ENCODE assay signal across 22 mouse cellular contexts in genomic region chr19:15910488-15910887, GRCm38 (mm10). TPM values are rescaled to one million over a fixed set of nuclear protein-coding genes. Genes with fewer than 3 reads are reported as not detected.
DNase-seq lines count a peak whose midpoint lies in the region; ATAC-seq and TF ChIP-seq lines count a peak whose summit lies in the region.
"Had no signal": no experiment of that assay in that cellular context is flagged by ENCODE, and none has a peak within 500 bp of the region (broad histone marks: within the 10 kb centered on the region; RNA-seq: fewer than 3 reads in every experiment).

No protein-coding gene starts in this region.

- H3K4me3 ChIP-seq in heart, embryonic 12.5 days: no peak overlapping the region
- H3K4me3 ChIP-seq in heart, embryonic 10.5 days: no peak overlapping the region
- no peak overlapping the region for H3K4me3 ChIP-seq in MEL (ENCODE audit: control insufficient read depth in 1 of 2, insufficient read depth in 1 of 2, low read depth in 2 of 2, low read length in 2 of 2)
- H3K4me3 ChIP-seq in intestine, postnatal 0 days (ENCODE audit: low read depth, low read length): no peak overlapping the region
- H3K4me3 ChIP-seq: embryonic facial prominence, embryonic 10.5 days; forebrain, embryonic 10.5 days; hindbrain, embryonic 15.5 days had no signal

- H3K79me2 ChIP-seq in MEL (ENCODE audit: control insufficient read depth, insufficient read depth, low read length, poor library complexity): no peaks in the 10 kb centered on the region

- no peaks in the 10 kb centered on the region for H3K4me1 ChIP-seq in heart, embryonic 12.5 days (replicated peaks)
- no peaks in the 10 kb centered on the region for H3K4me1 ChIP-seq in heart, embryonic 10.5 days
- H3K4me1 ChIP-seq in MEL (ENCODE audit: control insufficient read depth in 1 of 2, insufficient read depth in 2 of 2, low read length in 2 of 2): peaks cover 6 to 20% of the 10 kb centered on the region in 2 experiments
- H3K4me1 ChIP-seq in intestine, postnatal 0 days (replicated peaks; ENCODE audit: control insufficient read depth, insufficient read depth, low read length): no peaks in the 10 kb centered on the region; the same call in 1 of the 2 replicates
- H3K4me1 ChIP-seq: embryonic facial prominence, embryonic 10.5 days; forebrain, embryonic 10.5 days; hindbrain, embryonic 15.5 days had no signal

- intact Hi-C loops in heart, postnatal 10 days (cut with DNase I): no loop called here

- H3K9ac ChIP-seq in heart, embryonic 12.5 days: no peak overlapping the region
- no peak overlapping the region for H3K9ac ChIP-seq in MEL (ENCODE audit: control insufficient read depth, low read depth, low read length, poor library complexity, severe bottlenecking)
- no peak overlapping the region for H3K9ac ChIP-seq in intestine, postnatal 0 days (ENCODE audit: low read depth, low read length)
- H3K9ac ChIP-seq: hindbrain, embryonic 15.5 days had no signal

- peak; percentile 74 to 89 for TF ChIP-seq EP300 in MEL (IDR thresholded peaks at IDR 0.05; ENCODE audit: low read depth in 1 of 2, low read length in 2 of 2)

- H3K36me3 ChIP-seq in heart, embryonic 12.5 days: peaks cover 73% of the 10 kb centered on the region
- peaks cover 63% of the 10 kb centered on the region for H3K36me3 ChIP-seq in heart, embryonic 10.5 days
- peaks cover 30 to 38% of the 10 kb centered on the region in 2 experiments for H3K36me3 ChIP-seq in MEL (ENCODE audit: control insufficient read depth in 1 of 2, insufficient read depth in 2 of 2, low read length in 2 of 2)
- H3K36me3 ChIP-seq in intestine, postnatal 0 days (ENCODE audit: control insufficient read depth, insufficient read depth): peaks cover 10% of the 10 kb centered on the region

- no peak for TF ChIP-seq RAD21 in MEL (IDR thresholded peaks at IDR 0.05; ENCODE audit: low read depth, low read length)

- H3K4me2 ChIP-seq in heart, embryonic 12.5 days: no peak overlapping the region
- no peak overlapping the region for H3K4me2 ChIP-seq in intestine, postnatal 0 days (replicated peaks; ENCODE audit: low read depth)
- H3K4me2 ChIP-seq: hindbrain, embryonic 15.5 days had no signal

- no peaks in the 10 kb centered on the region for H3K9me3 ChIP-seq in heart, embryonic 12.5 days (replicated peaks)
- H3K9me3 ChIP-seq in heart, embryonic 10.5 days: no peaks in the 10 kb centered on the region
- H3K9me3 ChIP-seq in MEL (replicated peaks; ENCODE audit: insufficient read depth, low read length): no peaks in the 10 kb centered on the region
- H3K9me3 ChIP-seq in intestine, postnatal 0 days (ENCODE audit: control insufficient read depth): no peaks in the 10 kb centered on the region
- H3K9me3 ChIP-seq: embryonic facial prominence, embryonic 10.5 days; forebrain, embryonic 10.5 days; G1E; hindbrain, embryonic 15.5 days had no signal

- DNase-seq in heart, adult 11 months: no peak
- DNase-seq in heart, postnatal 10 days: peak; percentile 13 to 25
- DNase-seq in heart, embryonic 10.5 days (ENCODE audit: low spot score): no peak
- DNase-seq in MEL (ENCODE audit: low read depth, low spot score): peak; percentile 87
- DNase-seq: adrenal gland, postnatal 14 days; B cell, adult 2 months; cerebellum, adult 11-12 months; cerebellum, adult 9-10 months; cerebellum, postnatal 36 days; gastrocnemius, postnatal 36 days had no signal

- no peak for TF ChIP-seq CTCF in MEL (IDR thresholded peaks at IDR 0.05 in 2 of 3, conservative IDR thresholded peaks at IDR 0.05 in 1 of 3; ENCODE audit: control insufficient read depth in 1 of 3, insufficient read depth in 1 of 3, low read depth in 2 of 3, low read length in 3 of 3, poor library complexity in 1 of 3, severe bottlenecking in 1 of 3)
- TF ChIP-seq CTCF in intestine, postnatal 0 days (IDR thresholded peaks at IDR 0.05; ENCODE audit: low read depth): no peak

- ATAC-seq in heart, embryonic 12.5 days (ENCODE audit: insufficient number of reproducible peaks, low FRiP score): peak; percentile 9; the same call in 1 of the 2 replicates
- ATAC-seq in megakaryocyte progenitor cell, adult 5-6 weeks (replicated peaks; ENCODE audit: poor library complexity): peak; percentile 74
- no peak for ATAC-seq in intestine, postnatal 0 days
- ATAC-seq: activated CD4-positive, CD25-positive, alpha-beta regulatory T cell, adult 4 months; CD4-positive, CD25-positive, alpha-beta regulatory T cell, adult 4 months; forebrain, embryonic 14.5 days; intestine, embryonic 16.5 days; Patski had no signal

- 69% methylated on average over 1 of the region's 1 CpGs for WGBS in heart, embryonic 12.5 days
- 91% methylated on average over 1 of the region's 1 CpGs for WGBS in heart, embryonic 10.5 days
- WGBS in intestine, postnatal 0 days: 86% methylated on average over 1 of the region's 1 CpGs

- no peak for TF ChIP-seq POLR2A in MEL (IDR thresholded peaks at IDR 0.05; ENCODE audit: control insufficient read depth in 1 of 2, insufficient read depth in 1 of 2, low read depth in 1 of 2, low read length in 2 of 2, poor library complexity in 1 of 2)

- H3K27me3 ChIP-seq in heart, embryonic 12.5 days (replicated peaks): no peaks in the 10 kb centered on the region
- H3K27me3 ChIP-seq in heart, embryonic 10.5 days (ENCODE audit: insufficient read depth, poor library complexity, severe bottlenecking): no peaks in the 10 kb centered on the region
- H3K27me3 ChIP-seq in MEL (ENCODE audit: control insufficient read depth in 1 of 2, insufficient read depth in 2 of 2, low read length in 2 of 2): no peaks in the 10 kb centered on the region
- no peaks in the 10 kb centered on the region for H3K27me3 ChIP-seq in intestine, postnatal 0 days (replicated peaks; ENCODE audit: control insufficient read depth, insufficient read depth, low read length)
- H3K27me3 ChIP-seq: hindbrain, embryonic 15.5 days; Patski had no signal

- H3K27ac ChIP-seq in heart, embryonic 12.5 days (ENCODE audit: poor library complexity, severe bottlenecking): no peak overlapping the region
- H3K27ac ChIP-seq in heart, embryonic 10.5 days: no peak overlapping the region
- H3K27ac ChIP-seq in MEL (ENCODE audit: control insufficient read depth, low read depth, low read length): peak overlapping the region; percentile 18
- no peak overlapping the region for H3K27ac ChIP-seq in intestine, postnatal 0 days (ENCODE audit: low read depth, low read length)
- H3K27ac ChIP-seq: embryonic facial prominence, embryonic 10.5 days; forebrain, embryonic 10.5 days; hindbrain, embryonic 15.5 days had no signal

TF ChIP-seq in MEL, 35 proteins besides CTCF, POLR2A, EP300 and RAD21:
- peak; percentile 57; the same call in 1 of the 2 replicates for TF ChIP-seq MAFK (IDR thresholded peaks at IDR 0.05; ENCODE audit: borderline replicate concordance, low read depth, low read length)
- peak; percentile 84 for TF ChIP-seq ETS1 (IDR thresholded peaks at IDR 0.05; ENCODE audit: low read depth, low read length)
- no peak for TF ChIP-seq NELFE (IDR thresholded peaks at IDR 0.05; ENCODE audit: low read depth, low read length)
- peak; percentile 95 for TF ChIP-seq RCOR1 (IDR thresholded peaks at IDR 0.05; ENCODE audit: low read depth, low read length)
- peak; percentile 54 for TF ChIP-seq MXI1 (IDR thresholded peaks at IDR 0.05; ENCODE audit: low read depth, low read length)
- peak; percentile 75 for TF ChIP-seq TCF12 (IDR thresholded peaks at IDR 0.05; ENCODE audit: low read depth, low read length)
- TF ChIP-seq ELF1 (IDR thresholded peaks at IDR 0.05; ENCODE audit: low read depth, low read length): peak; percentile 22; the same call in 1 of the 2 replicates
- TF ChIP-seq POLR2AphosphoS2 (IDR thresholded peaks at IDR 0.05; ENCODE audit: low read length): no peak
- 0 out of 2 replicates have a peak, but pooled peaks have one; percentile 23 for TF ChIP-seq ZMIZ1 (IDR thresholded peaks at IDR 0.05; ENCODE audit: low read depth, low read length)
- TF ChIP-seq BHLHE40 (IDR thresholded peaks at IDR 0.05; ENCODE audit: borderline replicate concordance, low read depth, low read length): peak; percentile 55; the same call in 1 of the 2 replicates
- TF ChIP-seq SIN3A (IDR thresholded peaks at IDR 0.05; ENCODE audit: low read length): peak; percentile 43; the same call in 1 of the 2 replicates
- TF ChIP-seq CHD1 (IDR thresholded peaks at IDR 0.05; ENCODE audit: low read depth, low read length): no peak
- TF ChIP-seq MAZ (IDR thresholded peaks at IDR 0.05; ENCODE audit: low read depth, low read length): peak; percentile 56
- TF ChIP-seq SMC3 (IDR thresholded peaks at IDR 0.05; ENCODE audit: low read depth, low read length): no peak
- no peak for TF ChIP-seq NRF1 (IDR thresholded peaks at IDR 0.05; ENCODE audit: insufficient read depth, low read depth, low read length, poor library complexity, severe bottlenecking)
- TF ChIP-seq HCFC1 (IDR thresholded peaks at IDR 0.05; ENCODE audit: low read depth, low read length): no peak
- TF ChIP-seq MYB (IDR thresholded peaks at IDR 0.05; ENCODE audit: low read depth, low read length): 0 out of 2 replicates have a peak, but pooled peaks have one; percentile 32
- TF ChIP-seq MAX (IDR thresholded peaks at IDR 0.05; ENCODE audit: low read length): no peak
- TF ChIP-seq GATA1 (IDR thresholded peaks at IDR 0.05; ENCODE audit: low read depth, low read length): peak; percentile 90
- no peak for TF ChIP-seq USF2 (IDR thresholded peaks at IDR 0.05; ENCODE audit: borderline replicate concordance in 1 of 2, insufficient read depth in 1 of 2, low read depth in 1 of 2, low read length in 2 of 2)
- TF ChIP-seq JUND (IDR thresholded peaks at IDR 0.05; ENCODE audit: low read depth, low read length): 0 out of 2 replicates have a peak, but pooled peaks have one; percentile 37
- no peak for TF ChIP-seq TBP (IDR thresholded peaks at IDR 0.05; ENCODE audit: low read depth, low read length)
- TF ChIP-seq KAT2A (conservative IDR thresholded peaks at IDR 0.05; ENCODE audit: low read depth, low read length): peak; percentile 39; the same call in 1 of the 2 replicates
- no peak; the same call in 1 of the 2 replicates for TF ChIP-seq TAL1 (IDR thresholded peaks at IDR 0.05; ENCODE audit: low read length)

RNA-seq across cellular contexts. Expression of gene Psat1, which starts 36.6 kb away (rescaled TPM):
- polyA plus RNA-seq in heart, embryonic 12.5 days (2016; fragmentation: Nextera tagmentation; extraction: Ambion mirVana): 49.8 and 53.0 TPM in 2 replicates
- 10 to 100 TPM; 11.6 to 14.7 TPM for total RNA-seq in heart, postnatal 10 days (2021)
- 56.5 and 88.5 TPM in 2 replicates for polyA plus RNA-seq in heart, embryonic 10.5 days (2016; fragmentation: Nextera tagmentation; extraction: Ambion mirVana)
- total RNA-seq in MEL (2012; rRNA removed): 201 and 352 TPM in 2 replicates
- polyA plus RNA-seq in MEL (2012; ENCODE audit: insufficient read depth in 1 of 2, insufficient read length in 2 of 2, low read depth in 1 of 2, low replicate concordance in 2 of 2, missing spikeins in 1 of 2): 100 to 1,000 TPM; 484 to 552 TPM
- total RNA-seq in megakaryocyte progenitor cell, adult 5-6 weeks (2015): 130 and 136 TPM in 2 replicates
- 99.4 and 103 TPM in 2 replicates for total RNA-seq in megakaryocyte progenitor cell, adult 5-6 weeks (2017)
- 13.0 and 15.3 TPM in 2 replicates for polyA plus RNA-seq in intestine, postnatal 0 days (2015; fragmentation: Nextera tagmentation; extraction: Ambion mirVana)

Comparison
In these comparisons a context has a peak if more than half of its experiments do, and no peak if none do; other contexts are left out.
1. DNase-seq: peak in heart, postnatal 10 days (2 of 2) and MEL (single experiment); none in heart, adult 11 months (single experiment) and heart, embryonic 10.5 days (single experiment).